Comparison of ENCODE assay signal across 8 mouse cellular contexts in genomic region chr19:3743851-3744512, GRCm38 (mm10). TPM values are rescaled to one million over a fixed set of nuclear protein-coding genes. Genes with fewer than 3 reads are reported as not detected.
DNase-seq lines count a peak whose midpoint lies in the region; ATAC-seq lines count a peak whose summit lies in the region.

No protein-coding gene starts in this region.

- H3K27ac ChIP-seq in embryonic facial prominence, embryonic 13.5 days = peak overlapping the region; percentile 89
- peak overlapping the region; percentile 69 for H3K27ac ChIP-seq in heart, embryonic 16.5 days (ENCODE audit: low read length)
- no peak overlapping the region for H3K27ac ChIP-seq in liver, embryonic 15.5 days (replicated peaks)
- peak overlapping the region; percentile 93 for H3K27ac ChIP-seq in neural tube, embryonic 14.5 days (ENCODE audit: low read depth, low read length)

- H3K4me2 ChIP-seq in embryonic facial prominence, embryonic 13.5 days = peak overlapping the region; percentile 66
- peak overlapping the region; percentile 84 for H3K4me2 ChIP-seq in heart, embryonic 16.5 days (ENCODE audit: low read depth, low read length)
- H3K4me2 ChIP-seq in liver, embryonic 15.5 days = peak overlapping the region; percentile 71
- peak overlapping the region; percentile 54 for H3K4me2 ChIP-seq in neural tube, embryonic 14.5 days (ENCODE audit: low read depth, low read length)

- 0 out of 2 replicates have a peak, but pooled peaks have one; percentile 75 for ATAC-seq in embryonic facial prominence, embryonic 13.5 days (ENCODE audit: insufficient number of reproducible peaks, insufficient read depth, low FRiP score, low TSS enrichment, low read depth)
- 0 out of 2 replicates have a peak, but pooled peaks have one; percentile 58 for ATAC-seq in heart, embryonic 16.5 days (replicated peaks; ENCODE audit: extremely low read depth, insufficient read depth, low FRiP score)
- no peak for ATAC-seq in liver, embryonic 15.5 days (ENCODE audit: insufficient read depth)
- ATAC-seq in neural tube, embryonic 14.5 days (ENCODE audit: low read depth) = peak; percentile 74

- no peaks in the 10 kb centered on the region for H3K36me3 ChIP-seq in embryonic facial prominence, embryonic 13.5 days
- no peaks in the 10 kb centered on the region for H3K36me3 ChIP-seq in heart, embryonic 16.5 days (ENCODE audit: control insufficient read depth, insufficient read depth)
- H3K36me3 ChIP-seq in liver, embryonic 15.5 days (replicated peaks) = no peaks in the 10 kb centered on the region
- no peaks in the 10 kb centered on the region for H3K36me3 ChIP-seq in neural tube, embryonic 14.5 days (ENCODE audit: control insufficient read depth, insufficient read depth, low read length)

- 3% methylated on average over 13 of the region's 13 CpGs for WGBS in embryonic facial prominence, embryonic 13.5 days
- WGBS in heart, embryonic 16.5 days = 3% methylated on average over 13 of the region's 13 CpGs
- 8% methylated on average over 13 of the region's 13 CpGs for WGBS in liver, embryonic 15.5 days (ENCODE audit: insufficient replicate concordance)
- WGBS in neural tube, embryonic 14.5 days = 6% methylated on average over 13 of the region's 13 CpGs

- peaks cover 6% of the 10 kb centered on the region for H3K4me1 ChIP-seq in embryonic facial prominence, embryonic 13.5 days
- peaks cover 3% of the 10 kb centered on the region; the same call in 1 of the 2 replicates for H3K4me1 ChIP-seq in heart, embryonic 16.5 days (ENCODE audit: control insufficient read depth, insufficient read depth, low read length)
- H3K4me1 ChIP-seq in liver, embryonic 15.5 days (replicated peaks) = no peaks in the 10 kb centered on the region; the same call in 1 of the 2 replicates
- H3K4me1 ChIP-seq in neural tube, embryonic 14.5 days (ENCODE audit: control insufficient read depth, insufficient read depth, low read length) = 0 out of 2 replicates have a peak, but pooled peaks cover 8% of the 10 kb centered on the region

- no peaks in the 10 kb centered on the region; the same call in 1 of the 2 replicates for H3K9me3 ChIP-seq in embryonic facial prominence, embryonic 13.5 days
- peaks cover 9% of the 10 kb centered on the region for H3K9me3 ChIP-seq in heart, embryonic 16.5 days (replicated peaks; ENCODE audit: control insufficient read depth, low read length)
- no peaks in the 10 kb centered on the region; the same call in 1 of the 2 replicates for H3K9me3 ChIP-seq in liver, embryonic 15.5 days (replicated peaks)
- no peaks in the 10 kb centered on the region for H3K9me3 ChIP-seq in neural tube, embryonic 14.5 days (ENCODE audit: control insufficient read depth, low read length)

- H3K9ac ChIP-seq in embryonic facial prominence, embryonic 13.5 days = peak overlapping the region; percentile 79
- peak overlapping the region; percentile 82 for H3K9ac ChIP-seq in heart, embryonic 16.5 days (ENCODE audit: low read length)
- no peak overlapping the region; the same call in 1 of the 2 replicates for H3K9ac ChIP-seq in liver, embryonic 15.5 days
- peak overlapping the region; percentile 74 for H3K9ac ChIP-seq in neural tube, embryonic 14.5 days (replicated peaks; ENCODE audit: low read depth, low read length)

- H3K4me3 ChIP-seq in embryonic facial prominence, embryonic 13.5 days = peak overlapping the region; percentile 56
- H3K4me3 ChIP-seq in heart, embryonic 16.5 days (ENCODE audit: low read length) = peak overlapping the region; percentile 72
- peak overlapping the region; percentile 54 for H3K4me3 ChIP-seq in liver, embryonic 15.5 days (replicated peaks)
- H3K4me3 ChIP-seq in neural tube, embryonic 14.5 days (ENCODE audit: low read depth, low read length) = peak overlapping the region; percentile 48

- no peaks in the 10 kb centered on the region for H3K27me3 ChIP-seq in embryonic facial prominence, embryonic 13.5 days
- H3K27me3 ChIP-seq in heart, embryonic 16.5 days (ENCODE audit: control insufficient read depth, insufficient read depth, low read length) = no peaks in the 10 kb centered on the region
- H3K27me3 ChIP-seq in liver, embryonic 15.5 days = no peaks in the 10 kb centered on the region
- no peaks in the 10 kb centered on the region for H3K27me3 ChIP-seq in neural tube, embryonic 14.5 days (ENCODE audit: control insufficient read depth, insufficient read depth, low read length)

- DNase-seq in B cell, adult 2 months = peak; percentile 35 to 37
- peak; percentile 56 for DNase-seq in adrenal gland, postnatal 25 days
- DNase-seq in kidney, postnatal 25 days = peak; percentile 67 to 72
- DNase-seq in thymus, postnatal 36 days = peak; percentile 65 to 68

RNA-seq across cellular contexts. Expression of gene Kmt5b, which starts 23.2 kb away (rescaled TPM):
- 72.1 and 75.9 TPM in 2 replicates for total RNA-seq in adrenal gland, postnatal 25 days (2021)
- polyA plus RNA-seq in embryonic facial prominence, embryonic 13.5 days (2015; fragmentation: Nextera tagmentation; extraction: Ambion mirVana) = 34.1 and 36.0 TPM in 2 replicates
- 18.9 and 20.4 TPM in 2 replicates for polyA plus RNA-seq in heart, embryonic 16.5 days (2015; fragmentation: Nextera tagmentation; extraction: Ambion mirVana)
- polyA plus RNA-seq in liver, embryonic 15.5 days (2015; fragmentation: Nextera tagmentation; extraction: Ambion mirVana) = 6.1 and 6.6 TPM in 2 replicates
- polyA plus RNA-seq in neural tube, embryonic 14.5 days (2014; fragmentation: Nextera tagmentation; extraction: Ambion mirVana) = 65.3 and 66.3 TPM in 2 replicates

RNA-seq across cellular contexts. Expression of gene 1810055G02Rik, which starts 35.9 kb away (rescaled TPM):
- total RNA-seq in adrenal gland, postnatal 25 days (2021) = 21.2 and 30.4 TPM in 2 replicates
- polyA plus RNA-seq in embryonic facial prominence, embryonic 13.5 days (2015; fragmentation: Nextera tagmentation; extraction: Ambion mirVana) = 47.5 and 47.6 TPM in 2 replicates
- polyA plus RNA-seq in heart, embryonic 16.5 days (2015; fragmentation: Nextera tagmentation; extraction: Ambion mirVana) = 18.6 and 20.1 TPM in 2 replicates
- 16.0 and 16.6 TPM in 2 replicates for polyA plus RNA-seq in liver, embryonic 15.5 days (2015; fragmentation: Nextera tagmentation; extraction: Ambion mirVana)
- 33.4 and 37.6 TPM in 2 replicates for polyA plus RNA-seq in neural tube, embryonic 14.5 days (2014; fragmentation: Nextera tagmentation; extraction: Ambion mirVana)

RNA-seq across cellular contexts. Expression of gene Lrp5, which starts 57.6 kb away (rescaled TPM):
- total RNA-seq in adrenal gland, postnatal 25 days (2021) = 97.9 and 117 TPM in 2 replicates
- 7.3 and 7.9 TPM in 2 replicates for polyA plus RNA-seq in embryonic facial prominence, embryonic 13.5 days (2015; fragmentation: Nextera tagmentation; extraction: Ambion mirVana)
- 3.1 and 3.7 TPM in 2 replicates for polyA plus RNA-seq in heart, embryonic 16.5 days (2015; fragmentation: Nextera tagmentation; extraction: Ambion mirVana)
- polyA plus RNA-seq in liver, embryonic 15.5 days (2015; fragmentation: Nextera tagmentation; extraction: Ambion mirVana) = 2.1 and 2.6 TPM in 2 replicates
- 0.98 and 1.3 TPM in 2 replicates for polyA plus RNA-seq in neural tube, embryonic 14.5 days (2014; fragmentation: Nextera tagmentation; extraction: Ambion mirVana)
